Mouse (Mus musculus) heart, postnatal 0 days (tissue): ENCODE results near the gene Itga5.

Experiments
- CTCF ChIP-seq: IDR thresholded peaks from 2 replicates; pipeline ENCODE4 v1.5.1; 2016; ENCODE audit warnings: antibody characterized with exemption, control low read depth, low read depth
- EP300 ChIP-seq: IDR thresholded peaks from 2 replicates; pipeline ENCODE4 v1.6.1; 2016; ENCODE audit warnings: antibody characterized with exemption, low read depth

- TF ChIP-seq CTCF, result no peak
- TF ChIP-seq EP300, result no peak
Measured at GRCm38 (mm10) chr15:103335488-103336235, 30.9 kb downstream of the Itga5 start.
